Mouse (Mus musculus): ENCODE measurements around the gene Vps11. TPM values are rescaled to one million over a fixed set of nuclear protein-coding genes. Genes with fewer than 3 reads are reported as not detected.

Vps11 gene
- total RNA-seq, 2 experiments from 2014 or later = 15.3 to 16.4 TPM

Other genes with a start within 250 kb of the Vps11 start
- gene Gm49380, start 248.2 kb downstream of the Vps11 start, total RNA-seq (2014; fragmentation: Nextera tagmentation) = not detected in 2 replicates
- not detected in 2 replicates for gene Gm49380, start 248.2 kb downstream of the Vps11 start, total RNA-seq (2017)
- gene Rnf26, start 248.2 kb downstream of the Vps11 start, total RNA-seq (2014; fragmentation: Nextera tagmentation) = 46.0 and 52.5 TPM in 2 replicates
- 13.5 and 20.9 TPM in 2 replicates for gene Rnf26, start 248.2 kb downstream of the Vps11 start, total RNA-seq (2017)
- gene Mcam, start 227.2 kb downstream of the Vps11 start, total RNA-seq (2014; fragmentation: Nextera tagmentation) = not detected in 2 replicates
- gene Mcam, start 227.2 kb downstream of the Vps11 start, total RNA-seq (2017) = 0.09 TPM in 1 of 2 replicates, not detected in the other
- 36.5 and 38.8 TPM in 2 replicates for gene Cbl, start 127.6 kb downstream of the Vps11 start, total RNA-seq (2014; fragmentation: Nextera tagmentation)
- 8.4 and 39.5 TPM in 2 replicates for gene Cbl, start 127.6 kb downstream of the Vps11 start, total RNA-seq (2017)
- gene Ccdc153, start 121.0 kb downstream of the Vps11 start, total RNA-seq (2014; fragmentation: Nextera tagmentation) = not detected in 2 replicates
- gene Ccdc153, start 121.0 kb downstream of the Vps11 start, total RNA-seq (2017) = not detected in 2 replicates
- not detected in 2 replicates for gene Pdzd3, start 110.2 kb downstream of the Vps11 start, total RNA-seq (2014; fragmentation: Nextera tagmentation)
- not detected in 2 replicates for gene Pdzd3, start 110.2 kb downstream of the Vps11 start, total RNA-seq (2017)
- 1.3 and 1.8 TPM in 2 replicates for gene Nlrx1, start 93.1 kb downstream of the Vps11 start, total RNA-seq (2014; fragmentation: Nextera tagmentation)
- 0.80 and 3.1 TPM in 2 replicates for gene Nlrx1, start 93.1 kb downstream of the Vps11 start, total RNA-seq (2017)
- gene Abcg4, start 73.1 kb downstream of the Vps11 start, total RNA-seq (2014; fragmentation: Nextera tagmentation) = 82.3 and 111 TPM in 2 replicates
- 13.4 TPM in 2 replicates for gene Abcg4, start 73.1 kb downstream of the Vps11 start, total RNA-seq (2017)
- gene Hinfp, start 56.0 kb downstream of the Vps11 start, total RNA-seq (2014; fragmentation: Nextera tagmentation) = 25.3 and 43.7 TPM in 2 replicates
- gene Hinfp, start 56.0 kb downstream of the Vps11 start, total RNA-seq (2017) = 11.3 and 16.2 TPM in 2 replicates
- 11.4 and 15.1 TPM in 2 replicates for gene C2cd2l, start 41.4 kb downstream of the Vps11 start, total RNA-seq (2014; fragmentation: Nextera tagmentation)
- gene C2cd2l, start 41.4 kb downstream of the Vps11 start, total RNA-seq (2017) = 4.0 and 6.9 TPM in 2 replicates
- 31.0 and 35.5 TPM in 2 replicates for gene Dpagt1, start 35.7 kb downstream of the Vps11 start, total RNA-seq (2014; fragmentation: Nextera tagmentation)
- 7.9 and 10.1 TPM in 2 replicates for gene Dpagt1, start 35.7 kb downstream of the Vps11 start, total RNA-seq (2017)
- gene H2afx, start 27.0 kb downstream of the Vps11 start, total RNA-seq (2014; fragmentation: Nextera tagmentation) = 89.4 and 90.9 TPM in 2 replicates
- 133 and 205 TPM in 2 replicates for gene H2afx, start 27.0 kb downstream of the Vps11 start, total RNA-seq (2017)
- 498 and 537 TPM in 2 replicates for gene Hmbs, start 17.4 kb downstream of the Vps11 start, total RNA-seq (2014; fragmentation: Nextera tagmentation)
- gene Hmbs, start 17.4 kb downstream of the Vps11 start, total RNA-seq (2017) = 135 and 240 TPM in 2 replicates
- gene Hyou1, start 17.8 kb upstream of the Vps11 start, total RNA-seq (2014; fragmentation: Nextera tagmentation) = 45.1 and 45.6 TPM in 2 replicates
- gene Hyou1, start 17.8 kb upstream of the Vps11 start, total RNA-seq (2017) = 56.5 and 77.5 TPM in 2 replicates
- 20.5 and 32.2 TPM in 2 replicates for gene Slc37a4, start 35.2 kb upstream of the Vps11 start, total RNA-seq (2014; fragmentation: Nextera tagmentation)
- gene Slc37a4, start 35.2 kb upstream of the Vps11 start, total RNA-seq (2017) = 11.4 and 43.0 TPM in 2 replicates
- gene Rps25, start 45.5 kb upstream of the Vps11 start, total RNA-seq (2014; fragmentation: Nextera tagmentation) = 4,337 and 4,372 TPM in 2 replicates
- 1,747 and 2,464 TPM in 2 replicates for gene Rps25, start 45.5 kb upstream of the Vps11 start, total RNA-seq (2017)
- 71.6 and 116 TPM in 2 replicates for gene Trappc4, start 45.9 kb upstream of the Vps11 start, total RNA-seq (2014; fragmentation: Nextera tagmentation)
- gene Trappc4, start 45.9 kb upstream of the Vps11 start, total RNA-seq (2017) = 28.4 and 36.8 TPM in 2 replicates
- gene Ccdc84, start 56.9 kb upstream of the Vps11 start, total RNA-seq (2014; fragmentation: Nextera tagmentation) = 51.4 and 56.1 TPM in 2 replicates
- 18.9 and 19.3 TPM in 2 replicates for gene Ccdc84, start 56.9 kb upstream of the Vps11 start, total RNA-seq (2017)
- not detected in 2 replicates for gene Foxr1, start 79.5 kb upstream of the Vps11 start, total RNA-seq (2014; fragmentation: Nextera tagmentation)
- gene Foxr1, start 79.5 kb upstream of the Vps11 start, total RNA-seq (2017) = not detected in 2 replicates
- not detected in 2 replicates for gene Upk2, start 93.3 kb upstream of the Vps11 start, total RNA-seq (2014; fragmentation: Nextera tagmentation)
- gene Upk2, start 93.3 kb upstream of the Vps11 start, total RNA-seq (2017) = not detected in 2 replicates
- 4.8 and 5.5 TPM in 2 replicates for gene Bcl9l, start 121.2 kb upstream of the Vps11 start, total RNA-seq (2014; fragmentation: Nextera tagmentation)
- 0.52 and 3.7 TPM in 2 replicates for gene Bcl9l, start 121.2 kb upstream of the Vps11 start, total RNA-seq (2017)
- gene Cxcr5, start 200.2 kb upstream of the Vps11 start, total RNA-seq (2014; fragmentation: Nextera tagmentation) = 0.54 and 6.2 TPM in 2 replicates
- 0.08 and 1.8 TPM in 2 replicates for gene Cxcr5, start 200.2 kb upstream of the Vps11 start, total RNA-seq (2017)
- gene Ddx6, start 243.2 kb upstream of the Vps11 start, total RNA-seq (2014; fragmentation: Nextera tagmentation) = 73.6 and 92.1 TPM in 2 replicates
- 76.4 and 93.3 TPM in 2 replicates for gene Ddx6, start 243.2 kb upstream of the Vps11 start, total RNA-seq (2017)

Data from megakaryocyte-erythroid progenitor cell, adult 5-6 weeks (primary cell).